Mouse (Mus musculus) bone marrow, adult 2 months (tissue): Measurements from ENCODE around the gene Eif3k. TPM values are rescaled to one million over a fixed set of nuclear protein-coding genes. Genes with fewer than 3 reads are reported as not detected.

Source experiments
- H3K27ac ChIP-seq: fragments of 200-500 bp; 2 replicates; pipeline ENCODE4 v1.5.1; 2012; ENCODE audit warnings: low read depth, mild to moderate bottlenecking, control low read depth, inconsistent platforms, low read length; ENCODE audit not compliant: control insufficient read depth, poor library complexity, insufficient read depth
- H3K4me1 ChIP-seq: fragments of 200-500 bp; 2 replicates; pipeline ENCODE4 v1.6.1; 2011; ENCODE audit warnings: low read length; ENCODE audit not compliant: control insufficient read depth, insufficient read depth
- H3K4me3 ChIP-seq: fragments of 200-500 bp; replicated peaks from 2 replicates; pipeline ENCODE3; 2011; ENCODE audit warnings: mild to moderate bottlenecking, low read depth, low read length, control low read depth; ENCODE audit not compliant: control insufficient read depth
- CTCF ChIP-seq: fragments of 200-500 bp; IDR thresholded peaks from 2 replicates; pipeline ENCODE4 v1.5.1; 2011; ENCODE audit warnings: low read length, control low read depth; ENCODE audit not compliant: control insufficient read depth, insufficient read depth
- POLR2A ChIP-seq: fragments of 200-500 bp; IDR thresholded peaks from 2 replicates; pipeline ENCODE4 v1.6.1; 2011; ENCODE audit warnings: low read depth, mild to moderate bottlenecking, control low read depth, low read length, borderline replicate concordance; ENCODE audit not compliant: control insufficient read depth
- WGBS: fragments of 180-500 bp; shearing (Covaris S2); methylation state at CpG from one replicate; pipeline ENCODE4 v1.1.7; 2018; 5-methylcytosine and 5-hydroxymethylcytosine counted together
- polyA plus RNA-seq: library from polyadenylated mRNA; stranded (reverse); fragments of >200 nt; gene quantifications from 2 replicates; pipeline ENCODE4 v1.2.4, GENCODE M21; 2011; ENCODE audit warnings: low replicate concordance; ENCODE audit not compliant: missing spikeins, insufficient read depth, insufficient read length

The Eif3k gene
- polyA plus RNA-seq, 1 experiment = 225 TPM

GRCm38 (mm10) chr7:29019447-29020220, 38.0 kb upstream of the Eif3k start:
- Histone ChIP-seq H3K27ac (no peak overlapping the region; the same call in 1 of the 2 replicates), H3K4me1 (no peaks in the 10 kb centered on the region; the same call in 1 of the 2 replicates), H3K4me3 (peak overlapping the region; percentile 6)
- 5% methylated on average over 84 of the region's 88 CpGs for WGBS
- TF ChIP-seq POLR2A = peak; percentile 3; the same call in 1 of the 2 replicates
- no peak for TF ChIP-seq CTCF

- no peak overlapping the region for H3K4me3 ChIP-seq
- no peak overlapping the region for H3K27ac ChIP-seq
- H3K4me1 ChIP-seq = no peaks in the 10 kb centered on the region; the same call in 1 of the 2 replicates
- no peak for TF ChIP-seq CTCF
- TF ChIP-seq POLR2A = no peak
- 86% methylated on average over 7 of the region's 7 CpGs for WGBS
Observed at GRCm38 (mm10) chr7:29017222-29017621, 35.6 kb upstream of the Eif3k start.

- TF ChIP-seq CTCF = no peak
- no peak for TF ChIP-seq POLR2A
- Histone ChIP-seq H3K4me3 (no peak overlapping the region), H3K27ac (no peak overlapping the region), H3K4me1 (no peaks in the 10 kb centered on the region; the same call in 1 of the 2 replicates)
- 70% methylated on average over 7 of the region's 7 CpGs for WGBS
Observed at GRCm38 (mm10) chr7:29016440-29016839, 34.8 kb upstream of the Eif3k start.

GRCm38 (mm10) chr7:29014984-29015383, 33.3 kb upstream of the Eif3k start:
- Histone ChIP-seq H3K4me1 (no peaks in the 10 kb centered on the region; the same call in 1 of the 2 replicates), H3K4me3 (no peak overlapping the region)

GRCm38 (mm10) chr7:29008714-29009113, 27.1 kb upstream of the Eif3k start:
- TF ChIP-seq CTCF (no peak), POLR2A (no peak)
- H3K4me3 ChIP-seq = no peak overlapping the region
- WGBS = 38% methylated on average over 9 of the region's 9 CpGs
- H3K27ac ChIP-seq = peak overlapping the region; percentile 86
- peaks cover 8% of the 10 kb centered on the region for H3K4me1 ChIP-seq

More at GRCm38 (mm10) chr7:29014984-29015383, 33.3 kb upstream of the Eif3k start:
- TF ChIP-seq CTCF (peak; percentile 40; the same call in 1 of the 2 replicates), POLR2A (no peak)
- WGBS = 84% methylated on average over 1 of the region's 1 CpGs
- H3K27ac ChIP-seq = no peak overlapping the region

- WGBS = 53% methylated on average over 10 of the region's 10 CpGs
- peak overlapping the region; percentile 86 for H3K27ac ChIP-seq
- TF ChIP-seq CTCF (no peak), POLR2A (no peak)
- peaks cover 8% of the 10 kb centered on the region for H3K4me1 ChIP-seq
- no peak overlapping the region for H3K4me3 ChIP-seq
Observed at GRCm38 (mm10) chr7:29008171-29008570, 26.5 kb upstream of the Eif3k start.

- peaks cover 8% of the 10 kb centered on the region for H3K4me1 ChIP-seq
- WGBS = 42% methylated on average over 9 of the region's 9 CpGs
- TF ChIP-seq CTCF (no peak), POLR2A (no peak)
- peak overlapping the region; percentile 86 for H3K27ac ChIP-seq
- no peak overlapping the region for H3K4me3 ChIP-seq
Observed at GRCm38 (mm10) chr7:29007224-29008101, 25.8 kb upstream of the Eif3k start.

- H3K27ac ChIP-seq = peak overlapping the region; percentile 72
- 3% methylated on average over 43 of the region's 43 CpGs for WGBS
- TF ChIP-seq CTCF = no peak
- peak; percentile 34; the same call in 1 of the 2 replicates for TF ChIP-seq POLR2A
Observed at GRCm38 (mm10) chr7:29000651-29001605, 19.3 kb upstream of the Eif3k start.

More at GRCm38 (mm10) chr7:29000651-29001605, 19.3 kb upstream of the Eif3k start:
- peak overlapping the region; percentile 74 for H3K4me3 ChIP-seq
- H3K4me1 ChIP-seq = peaks cover 3% of the 10 kb centered on the region
